Mouse (Mus musculus) lung, embryonic 16.5 days (tissue): Measurements from ENCODE around the gene Gmppa. TPM values are rescaled to one million over a fixed set of nuclear protein-coding genes. Genes with fewer than 3 reads are reported as not detected.

Experiments
- ATAC-seq: fragments of 200-750 bp; cut with Nextera tagmentation; 2 replicates; pipeline ENCODE4 v1.8.0; 2017; ENCODE audit warnings: low read depth, mild to moderate bottlenecking, moderate library complexity
- H3K27ac ChIP-seq: fragments of 300-500 bp; sonication (generic); 2 replicates; pipeline ENCODE4 v1.5.1; 2014; ENCODE audit warnings: mild to moderate bottlenecking, control low read depth, low read length
- H3K27me3 ChIP-seq: fragments of 300-500 bp; sonication (generic); 2 replicates; pipeline ENCODE4 v1.6.1; 2014; ENCODE audit warnings: low read depth, low read length, mixed read lengths; ENCODE audit not compliant: control insufficient read depth, insufficient read depth
- H3K36me3 ChIP-seq: fragments of 300-500 bp; sonication (generic); 2 replicates; pipeline ENCODE4 v1.6.1; 2014; ENCODE audit warnings: low read length; ENCODE audit not compliant: control insufficient read depth, insufficient read depth
- H3K4me1 ChIP-seq: fragments of 300-500 bp; sonication (generic); replicated peaks from 2 replicates; pipeline ENCODE4 v1.6.1; 2014; ENCODE audit warnings: low read length, mixed read lengths; ENCODE audit not compliant: control insufficient read depth, insufficient read depth
- H3K4me2 ChIP-seq: fragments of 300-500 bp; sonication (generic); 2 replicates; pipeline ENCODE4 v1.6.1; 2014; ENCODE audit warnings: low read depth, low read length, control low read depth
- H3K4me3 ChIP-seq: fragments of 300-500 bp; sonication (generic); 2 replicates; pipeline ENCODE4 v1.5.1; 2014; ENCODE audit warnings: mild to moderate bottlenecking, low read length, control low read depth
- H3K9ac ChIP-seq: fragments of 300-500 bp; sonication (generic); 2 replicates; pipeline ENCODE4 v1.6.1; 2014; ENCODE audit warnings: low read length, control low read depth
- H3K9me3 ChIP-seq: fragments of 300-500 bp; sonication (generic); 2 replicates; pipeline ENCODE4 v1.6.1; 2016; ENCODE audit warnings: low read length; ENCODE audit not compliant: control insufficient read depth
- WGBS: fragments of 180-500 bp; shearing (Covaris S2); extraction: QIAGEN DNeasy Blood & Tissue Kit; methylation state at CpG from one replicate; pipeline ENCODE4 v1.1.7; 2014; 5-methylcytosine and 5-hydroxymethylcytosine counted together
- polyA plus RNA-seq: library from polyadenylated mRNA; unstranded; fragments of >200 nt; fragmentation: Nextera tagmentation; extraction: Ambion mirVana; gene quantifications from 2 replicates; pipeline ENCODE4 v1.2.1, GENCODE M21; 2015

Gmppa gene
- polyA plus RNA-seq, 1 experiment from 2014 or later, result 92.4 TPM

- Histone ChIP-seq H3K4me1 (peaks cover 23% of the 10 kb centered on the region), H3K27ac (no peak overlapping the region), H3K36me3 (peaks cover 20% of the 10 kb centered on the region; the same call in 1 of the 2 replicates), H3K9ac (no peak overlapping the region), H3K4me2 (peak overlapping the region; percentile 85), H3K27me3 (peaks cover 28% of the 10 kb centered on the region), H3K4me3 (no peak overlapping the region; the same call in 1 of the 2 replicates), H3K9me3 (no peaks in the 10 kb centered on the region)
- ATAC-seq, result no peak
- WGBS, result 11% methylated on average over 35 of the region's 35 CpGs
Observed at GRCm38 (mm10) chr1:75477264-75477965, 41.7 kb downstream of the Gmppa start.

- 25% methylated on average over 3 of the region's 3 CpGs for WGBS
- Histone ChIP-seq H3K9ac (no peak overlapping the region), H3K27ac (no peak overlapping the region), H3K4me1 (peaks cover 23% of the 10 kb centered on the region), H3K4me2 (peak overlapping the region; percentile 85), H3K9me3 (no peaks in the 10 kb centered on the region), H3K36me3 (peaks cover 18% of the 10 kb centered on the region; the same call in 1 of the 2 replicates), H3K27me3 (peaks cover 34% of the 10 kb centered on the region), H3K4me3 (peak overlapping the region; percentile 79)
- ATAC-seq, result no peak
Observed at GRCm38 (mm10) chr1:75477966-75478290, 42.2 kb downstream of the Gmppa start.

- Histone ChIP-seq H3K4me1 (peaks cover 23% of the 10 kb centered on the region), H3K36me3 (peaks cover 18% of the 10 kb centered on the region; the same call in 1 of the 2 replicates), H3K4me2 (peak overlapping the region; percentile 85), H3K27ac (peak overlapping the region; percentile 87), H3K9ac (peak overlapping the region; percentile 76), H3K9me3 (no peaks in the 10 kb centered on the region), H3K27me3 (peaks cover 39% of the 10 kb centered on the region), H3K4me3 (peak overlapping the region; percentile 79)
- WGBS, result under 1% methylated on average over 21 of the region's 25 CpGs
- ATAC-seq, result peak; percentile 16
Observed at GRCm38 (mm10) chr1:75478497-75478896, 42.8 kb downstream of the Gmppa start.

- peaks cover 18% of the 10 kb centered on the region; the same call in 1 of the 2 replicates for H3K36me3 ChIP-seq
- H3K4me3 ChIP-seq, result peak within 1 kb of the TSS; percentile 79
- peak; percentile 91 for ATAC-seq
- peak within 1 kb of the TSS; percentile 87 for H3K27ac ChIP-seq
- H3K4me1 ChIP-seq, result peaks cover 23% of the 10 kb centered on the region
- H3K27me3 ChIP-seq, result peaks cover 42% of the 10 kb centered on the region
- no peaks in the 10 kb centered on the region for H3K9me3 ChIP-seq
- H3K9ac ChIP-seq, result peak within 1 kb of the TSS; percentile 76
- H3K4me2 ChIP-seq, result peak within 1 kb of the TSS; percentile 85
- under 1% methylated on average over 58 of the region's 76 CpGs for WGBS
Observed at GRCm38 (mm10) chr1:75478916-75479634, 43.3 kb downstream of the Gmppa start, which contains the start of the genes Chpf and Tmem198. Chpf (minus strand) TSS chr1:75479307. Tmem198 (plus strand) TSS chr1:75479532.

- ATAC-seq, result peak; percentile 32
- no peak overlapping the region for H3K27ac ChIP-seq
- H3K27me3 ChIP-seq, result peaks cover 47% of the 10 kb centered on the region
- peak overlapping the region; percentile 79 for H3K4me3 ChIP-seq
- 1% methylated on average over 24 of the region's 24 CpGs for WGBS
- no peaks in the 10 kb centered on the region for H3K9me3 ChIP-seq
- H3K9ac ChIP-seq, result 0 out of 2 replicates have a peak overlapping the region, but pooled peaks have one; percentile 19
- H3K36me3 ChIP-seq, result peaks cover 18% of the 10 kb centered on the region; the same call in 1 of the 2 replicates
- peak overlapping the region; percentile 85 for H3K4me2 ChIP-seq
- H3K4me1 ChIP-seq, result peaks cover 23% of the 10 kb centered on the region
Observed at GRCm38 (mm10) chr1:75479635-75479989, 43.9 kb downstream of the Gmppa start.

- WGBS, result 19% methylated on average over 13 of the region's 13 CpGs
- ATAC-seq, result no peak
- H3K27me3 ChIP-seq, result peaks cover 49% of the 10 kb centered on the region
Observed at GRCm38 (mm10) chr1:75480036-75480435, 44.3 kb downstream of the Gmppa start.

GRCm38 (mm10) chr1:75480735-75481134 is 45.0 kb downstream of the Gmppa start:
- no peaks in the 10 kb centered on the region for H3K9me3 ChIP-seq
- H3K27ac ChIP-seq, result no peak overlapping the region
- H3K27me3 ChIP-seq, result peaks cover 54% of the 10 kb centered on the region
- H3K4me3 ChIP-seq, result no peak overlapping the region
- H3K4me1 ChIP-seq, result peaks cover 23% of the 10 kb centered on the region
- ATAC-seq, result no peak
- peaks cover 8% of the 10 kb centered on the region; the same call in 1 of the 2 replicates for H3K36me3 ChIP-seq
- no peak overlapping the region for H3K4me2 ChIP-seq
- H3K9ac ChIP-seq, result no peak overlapping the region
- 84% methylated on average over 7 of the region's 7 CpGs for WGBS

More at GRCm38 (mm10) chr1:75480036-75480435, 44.3 kb downstream of the Gmppa start:
- peaks cover 23% of the 10 kb centered on the region for H3K4me1 ChIP-seq
- no peak overlapping the region for H3K9ac ChIP-seq
- H3K9me3 ChIP-seq, result no peaks in the 10 kb centered on the region
- H3K4me3 ChIP-seq, result peak overlapping the region; percentile 79
- no peak overlapping the region for H3K27ac ChIP-seq
- H3K36me3 ChIP-seq, result peaks cover 15% of the 10 kb centered on the region; the same call in 1 of the 2 replicates
- H3K4me2 ChIP-seq, result peak overlapping the region; percentile 85

GRCm38 (mm10) chr1:75486561-75486960 is 50.8 kb downstream of the Gmppa start:
- 7% methylated on average over 24 of the region's 24 CpGs for WGBS
- H3K27ac ChIP-seq, result no peak overlapping the region
- H3K27me3 ChIP-seq, result peaks cover 66% of the 10 kb centered on the region
- H3K9ac ChIP-seq, result no peak overlapping the region
- ATAC-seq, result no peak
- no peak overlapping the region for H3K4me3 ChIP-seq
- H3K4me2 ChIP-seq, result no peak overlapping the region; the same call in 1 of the 2 replicates
- H3K9me3 ChIP-seq, result no peaks in the 10 kb centered on the region
- H3K36me3 ChIP-seq, result peaks cover 12% of the 10 kb centered on the region
- H3K4me1 ChIP-seq, result peaks cover 9% of the 10 kb centered on the region

- H3K4me1 ChIP-seq, result peaks cover 9% of the 10 kb centered on the region
- peaks cover 62% of the 10 kb centered on the region for H3K27me3 ChIP-seq
- peak overlapping the region; percentile 64 for H3K4me2 ChIP-seq
- peak overlapping the region; percentile 49 for H3K4me3 ChIP-seq
- no peak overlapping the region for H3K27ac ChIP-seq
- 2% methylated on average over 13 of the region's 13 CpGs for WGBS
- H3K36me3 ChIP-seq, result peaks cover 16% of the 10 kb centered on the region
- no peak for ATAC-seq
- H3K9me3 ChIP-seq, result no peaks in the 10 kb centered on the region
- H3K9ac ChIP-seq, result no peak overlapping the region
Observed at GRCm38 (mm10) chr1:75487040-75487404, 51.3 kb downstream of the Gmppa start.
